ENCODE assay signal across 20 mouse cellular contexts in the genomic region with DNA sequence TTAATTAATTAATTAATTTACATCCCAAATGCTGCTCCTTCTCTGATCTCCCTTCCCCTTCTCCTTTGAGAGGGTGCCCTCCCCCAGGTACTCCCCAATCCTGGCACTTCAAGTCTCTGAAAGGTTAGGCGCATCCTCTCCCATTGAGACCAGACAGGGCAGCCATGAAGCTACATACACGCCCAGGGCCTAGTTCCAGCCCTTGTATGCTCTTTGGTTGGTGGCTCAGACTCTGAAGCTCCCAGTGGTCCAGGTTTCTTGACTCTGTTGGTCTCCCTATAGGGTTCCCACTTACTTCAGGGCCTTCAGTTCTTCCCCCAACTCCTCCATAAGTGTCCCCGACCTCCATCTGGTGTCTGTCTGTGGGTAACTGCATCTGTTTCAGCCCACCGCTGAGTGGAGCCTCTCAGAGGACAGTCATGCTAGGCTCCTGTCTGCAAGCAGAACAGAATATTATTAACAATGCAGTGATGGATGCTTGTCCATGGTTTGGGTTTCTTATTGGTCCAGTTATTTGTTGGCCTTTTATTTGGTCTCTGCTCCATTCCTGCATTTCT. TPM values are rescaled to one million over a fixed set of nuclear protein-coding genes. Genes with fewer than 3 reads are reported as not detected.
A peak's percentile ranks its signal among the peaks of the same experiment; 100 is the strongest.
DNase-seq lines count a peak whose midpoint lies in the region; ATAC-seq lines count a peak whose summit lies in the region.
"Had no signal": no experiment of that assay in that cellular context is flagged by ENCODE, and none has a peak within 500 bp of the region (broad histone marks: within the 10 kb centered on the region; RNA-seq: fewer than 3 reads in every experiment).

No protein-coding gene starts in this region.

- DNase-seq in adrenal gland, postnatal 10 days = peak; percentile 59
- no peak for DNase-seq in adrenal gland, postnatal 36 days
- DNase-seq in heart, postnatal 4 days = peak; percentile 61
- DNase-seq in lung, postnatal 10 days = peak; percentile 54
- DNase-seq in lung, adult 18-20 months = no peak
- peak; percentile 59 to 63 for DNase-seq in kidney, postnatal 4 days
- DNase-seq in forebrain, embryonic 10.5 days (ENCODE audit: extremely low spot score, low spot score) = no peak
- DNase-seq: cerebellum, adult 2 months; liver, postnatal 0 days; right cerebral cortex, postnatal 4 days had no signal

- no peak overlapping the region for H3K4me2 ChIP-seq in heart, embryonic 12.5 days
- H3K4me2 ChIP-seq: embryonic facial prominence, embryonic 15.5 days; forebrain, embryonic 12.5 days; heart, embryonic 11.5 days; limb, embryonic 15.5 days; neural tube, embryonic 12.5 days had no signal

- no peak overlapping the region for H3K4me3 ChIP-seq in heart, embryonic 12.5 days
- H3K4me3 ChIP-seq in forebrain, embryonic 10.5 days = no peak overlapping the region
- H3K4me3 ChIP-seq: embryonic facial prominence, embryonic 15.5 days; forebrain, embryonic 12.5 days; hindbrain, embryonic 10.5 days; limb, embryonic 15.5 days; megakaryocyte, embryonic 14.5 days; neural tube, embryonic 12.5 days had no signal

- no peak for ATAC-seq in heart, embryonic 12.5 days (ENCODE audit: insufficient number of reproducible peaks, low FRiP score)
- ATAC-seq: inflammation-experienced regulatory T-cells, adult 6 months; liver, postnatal 0 days had no signal

- no peak overlapping the region for H3K9ac ChIP-seq in heart, embryonic 12.5 days
- H3K9ac ChIP-seq: embryonic facial prominence, embryonic 15.5 days; forebrain, embryonic 12.5 days; limb, embryonic 15.5 days; liver, postnatal 0 days; neural tube, embryonic 12.5 days had no signal

- no peaks in the 10 kb centered on the region for H3K27me3 ChIP-seq in heart, embryonic 12.5 days (replicated peaks)
- H3K27me3 ChIP-seq in forebrain, embryonic 10.5 days (ENCODE audit: poor library complexity, severe bottlenecking) = no peaks in the 10 kb centered on the region
- H3K27me3 ChIP-seq: CH12.LX; embryonic facial prominence, embryonic 15.5 days; forebrain, embryonic 12.5 days; limb, embryonic 15.5 days; neural tube, embryonic 12.5 days had no signal

- H3K36me3 ChIP-seq in heart, embryonic 12.5 days = no peaks in the 10 kb centered on the region
- no peaks in the 10 kb centered on the region for H3K36me3 ChIP-seq in forebrain, embryonic 10.5 days (replicated peaks)
- H3K36me3 ChIP-seq: embryonic facial prominence, embryonic 15.5 days; forebrain, embryonic 12.5 days; hindbrain, embryonic 10.5 days; limb, embryonic 15.5 days; neural tube, embryonic 12.5 days had no signal

- H3K9me3 ChIP-seq in heart, embryonic 12.5 days (replicated peaks) = peaks cover 8% of the 10 kb centered on the region
- H3K9me3 ChIP-seq in forebrain, embryonic 10.5 days = peaks cover 6% of the 10 kb centered on the region; the same call in 1 of the 2 replicates
- H3K9me3 ChIP-seq: embryonic facial prominence, embryonic 15.5 days; forebrain, embryonic 12.5 days; limb, embryonic 15.5 days; neural tube, embryonic 12.5 days had no signal

- 59% methylated on average over 4 of the region's 4 CpGs for WGBS in heart, embryonic 12.5 days
- 76% methylated on average over 4 of the region's 4 CpGs for WGBS in forebrain, embryonic 10.5 days

- no peak overlapping the region for H3K27ac ChIP-seq in heart, embryonic 12.5 days (ENCODE audit: poor library complexity, severe bottlenecking)
- H3K27ac ChIP-seq in forebrain, embryonic 10.5 days = no peak overlapping the region
- H3K27ac ChIP-seq: embryonic facial prominence, embryonic 15.5 days; forebrain, embryonic 12.5 days; hindbrain, embryonic 10.5 days; limb, embryonic 15.5 days; neural tube, embryonic 12.5 days had no signal

- H3K4me1 ChIP-seq in heart, embryonic 12.5 days (replicated peaks) = no peaks in the 10 kb centered on the region
- peaks cover 10% of the 10 kb centered on the region; the same call in 1 of the 2 replicates for H3K4me1 ChIP-seq in forebrain, embryonic 10.5 days
- H3K4me1 ChIP-seq: embryonic facial prominence, embryonic 15.5 days; forebrain, embryonic 12.5 days; hindbrain, embryonic 10.5 days; neural tube, embryonic 12.5 days had no signal

RNA-seq across cellular contexts. Expression of a gene that starts 26.9 kb away (rescaled TPM):
- total RNA-seq in adrenal gland, postnatal 10 days (2021) = 10 to 100 TPM; 35.6 to 48.1 TPM
- total RNA-seq in adrenal gland, postnatal 36 days (2021) = 10 to 100 TPM; 27.3 to 31.4 TPM
- 10 to 100 TPM; 22.9 to 24.4 TPM for total RNA-seq in heart, postnatal 4 days (2021)
- polyA plus RNA-seq in heart, embryonic 12.5 days (2016; fragmentation: Nextera tagmentation; extraction: Ambion mirVana) = 9.1 and 11.4 TPM in 2 replicates
- 12.5 and 13.7 TPM in 2 replicates for polyA plus RNA-seq in forebrain, embryonic 10.5 days (2016; fragmentation: Nextera tagmentation; extraction: Ambion mirVana)

RNA-seq across cellular contexts. Expression of a gene that starts 36.6 kb away (rescaled TPM):
- 10 to 100 TPM; 84.3 to 96.3 TPM for total RNA-seq in adrenal gland, postnatal 10 days (2021)
- 100 to 1,000 TPM in 1 of 2 experiments, 10 to 100 TPM in 1; 92.2 to 134 TPM for total RNA-seq in adrenal gland, postnatal 36 days (2021)
- total RNA-seq in heart, postnatal 4 days (2021) = 10 to 100 TPM; 67.2 to 68.2 TPM
- polyA plus RNA-seq in heart, embryonic 12.5 days (2016; fragmentation: Nextera tagmentation; extraction: Ambion mirVana) = 92.1 TPM in 2 replicates
- 178 and 180 TPM in 2 replicates for polyA plus RNA-seq in forebrain, embryonic 10.5 days (2016; fragmentation: Nextera tagmentation; extraction: Ambion mirVana)

Comparison
In these comparisons a context has a peak if more than half of its experiments do, and no peak if none do; other contexts are left out.
1. DNase-seq: peak in adrenal gland, postnatal 10 days (single experiment), heart, postnatal 4 days (single experiment), lung, postnatal 10 days (single experiment) and kidney, postnatal 4 days (2 of 2); none in adrenal gland, postnatal 36 days (0 of 2), lung, adult 18-20 months (0 of 2) and forebrain, embryonic 10.5 days (single experiment).